Mouse (Mus musculus) right cerebral cortex, postnatal 36 days (tissue): ENCODE data around the gene Rnf17.

Source experiments
- DNase-seq, 2 experiments: peaks; one replicate each; pipeline ENCODE4 v3.0.0; 2022; ENCODE audit warnings: low spot score in 2 of 2, mixed read lengths in 1 of 2

Rnf17 gene

GRCm38 (mm10) chr14:56512084-56512483 lies 109.7 kb downstream of the Rnf17 start:
- no peak for DNase-seq

GRCm38 (mm10) chr14:56514775-56515174 lies 112.4 kb downstream of the Rnf17 start:
- no peak for DNase-seq

DNA sequence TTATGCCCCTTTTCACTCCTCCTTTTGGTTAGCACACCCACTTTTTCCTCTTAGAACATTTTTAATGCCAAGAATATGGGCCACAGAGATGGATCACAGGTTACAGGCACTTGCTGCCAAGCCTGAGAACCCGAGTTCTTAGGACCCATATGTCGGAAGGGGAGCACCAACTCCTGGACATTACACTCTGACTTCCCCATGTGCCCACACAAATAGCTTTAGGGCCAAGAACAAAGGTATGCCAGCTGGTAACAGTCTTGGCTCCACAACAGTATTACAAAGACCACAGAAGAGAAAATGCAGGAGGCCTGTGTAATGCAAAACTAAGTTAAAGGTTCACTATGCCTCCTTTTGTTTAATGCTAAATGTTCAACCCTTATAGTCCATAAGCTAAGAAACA lies 128.4 kb downstream of the Rnf17 start:
- DNase-seq, result no peak

DNA sequence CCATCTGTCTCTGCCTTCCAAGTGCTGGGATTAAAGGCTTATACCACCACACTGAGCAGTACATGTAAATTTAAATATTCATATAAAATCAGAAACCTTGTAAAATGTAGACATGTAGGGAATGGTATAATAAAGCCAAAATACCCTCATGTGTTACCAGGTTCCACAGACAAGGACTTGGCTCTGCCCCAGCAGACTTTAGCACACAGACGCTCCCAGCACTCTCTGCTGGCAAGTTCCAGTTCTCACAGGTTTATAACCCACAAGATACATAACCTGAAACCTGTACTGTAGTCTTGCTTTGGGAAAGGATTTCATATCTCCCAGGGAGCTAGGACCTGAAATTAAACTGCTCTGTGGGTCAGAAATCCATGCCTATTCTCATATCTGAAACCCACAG lies 142.6 kb downstream of the Rnf17 start:
- DNase-seq, result no peak

DNA sequence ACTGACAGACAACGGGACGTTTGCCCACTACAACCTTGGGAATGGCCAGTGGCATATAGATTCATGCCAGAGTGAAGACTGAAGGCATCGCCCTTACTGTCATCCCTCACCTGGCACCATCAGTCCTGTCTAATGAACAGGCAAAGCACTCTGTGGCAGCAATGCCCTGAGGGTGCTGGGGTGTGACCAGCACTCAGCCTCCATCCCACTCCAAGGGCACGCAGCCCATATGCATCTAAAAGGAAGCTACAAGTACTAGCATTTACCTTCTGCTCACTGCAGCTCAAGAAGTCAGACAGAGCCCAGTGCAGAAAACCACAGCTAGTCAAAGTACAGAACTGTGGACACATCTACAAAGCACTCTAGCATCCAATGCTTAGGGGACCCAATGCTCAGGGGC lies 143.1 kb downstream of the Rnf17 start:
- no peak for DNase-seq

- DNase-seq, result no peak
Measured at GRCm38 (mm10) chr14:56550960-56551359, 148.6 kb downstream of the Rnf17 start.

DNA sequence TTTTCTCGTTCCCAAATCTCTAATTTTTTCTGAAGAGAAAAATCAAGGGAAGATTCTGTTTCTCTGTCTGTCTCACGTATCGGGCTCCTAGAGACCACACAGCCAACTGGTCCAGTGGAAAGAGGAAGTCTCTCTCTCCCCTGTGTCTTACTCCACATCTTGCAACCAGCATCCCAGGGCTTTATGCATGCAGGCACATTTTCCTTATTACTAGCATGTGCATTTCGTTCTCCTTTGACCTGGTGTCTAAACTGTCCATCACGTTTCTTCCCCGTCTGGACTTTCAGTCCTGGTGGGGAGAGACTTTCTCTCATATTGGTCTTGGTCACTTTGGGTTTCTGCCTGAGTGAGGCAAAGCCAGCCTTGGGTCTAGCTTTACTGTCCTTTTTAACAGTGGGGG lies 150.5 kb downstream of the Rnf17 start:
- no peak for DNase-seq

- no peak for DNase-seq
Measured at GRCm38 (mm10) chr14:56553331-56553730, 150.9 kb downstream of the Rnf17 start.

DNA sequence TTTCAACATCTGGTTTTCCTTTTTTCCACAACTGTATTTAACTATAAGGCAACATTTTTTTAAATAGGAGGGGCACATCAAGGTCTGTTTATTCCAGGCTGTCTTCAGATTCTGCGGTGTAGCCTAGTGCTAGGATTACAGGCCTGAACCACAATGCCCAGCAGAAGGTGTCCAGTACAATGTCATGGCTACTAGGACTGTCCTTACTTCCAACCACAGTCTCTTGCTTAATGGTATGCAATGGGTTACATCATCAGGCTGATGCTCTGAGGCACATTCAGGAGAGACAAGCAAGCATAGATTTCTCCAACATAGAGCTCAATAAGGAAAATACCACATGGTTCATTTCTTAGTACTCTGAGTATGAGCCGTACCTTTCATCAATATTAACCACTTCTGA lies 152.3 kb downstream of the Rnf17 start:
- no peak for DNase-seq

- no peak for DNase-seq
Measured at GRCm38 (mm10) chr14:56559134-56559533, 156.8 kb downstream of the Rnf17 start.

- no peak for DNase-seq
Measured at GRCm38 (mm10) chr14:56567476-56567875, 165.1 kb downstream of the Rnf17 start.

DNA sequence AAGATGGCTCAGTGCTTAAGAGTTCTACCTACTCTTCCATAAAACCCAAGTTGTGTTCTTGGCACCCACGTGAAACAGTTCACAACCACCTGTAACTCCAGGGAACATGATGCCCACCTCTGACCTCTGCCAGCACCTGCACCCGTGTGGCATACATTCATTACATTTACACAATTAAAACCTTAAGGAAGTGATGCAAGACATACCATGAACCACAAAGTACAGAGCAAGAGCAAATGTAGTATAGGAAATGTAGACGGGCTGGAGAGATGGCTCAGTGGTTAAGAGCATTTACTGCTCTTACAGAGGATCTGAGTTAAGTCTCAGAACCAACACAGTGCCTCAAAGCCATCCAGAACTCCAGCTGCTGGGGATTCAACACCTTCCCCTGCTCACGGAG lies 166.7 kb downstream of the Rnf17 start:
- DNase-seq, result no peak

- peak; percentile 94 to 95 for DNase-seq
Measured at GRCm38 (mm10) chr14:56571310-56572093, 169.1 kb downstream of the Rnf17 start.

DNA sequence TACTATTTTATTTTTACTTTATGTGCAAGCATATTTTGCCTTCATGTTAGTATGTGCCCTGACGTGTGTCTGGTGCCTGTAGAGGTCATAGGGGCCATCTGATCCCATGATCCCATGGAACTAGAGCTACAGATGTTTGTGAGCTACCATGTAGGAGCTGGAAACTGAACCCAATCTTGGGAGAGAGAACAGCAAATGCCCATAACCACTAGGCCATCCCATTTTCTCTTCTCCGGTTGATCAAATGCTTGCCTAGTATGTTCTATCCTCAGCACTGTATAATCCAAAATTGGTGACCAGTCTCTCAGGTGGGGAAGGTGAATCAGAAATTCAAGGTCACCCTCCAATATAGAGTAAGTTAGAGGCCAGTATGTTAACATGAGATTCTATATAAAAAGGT lies 170.2 kb downstream of the Rnf17 start:
- DNase-seq, result no peak
